Mouse (Mus musculus) gastrocnemius, adult 2 months (tissue): Measurements from ENCODE around the gene Uvrag. TPM values are rescaled to one million over a fixed set of nuclear protein-coding genes. Genes with fewer than 3 reads are reported as not detected.

Experiments
- DNase-seq: peaks from one replicate; pipeline ENCODE4 v3.0.0; 2022
- H3K27ac ChIP-seq: fragments of 200-600 bp; 2 replicates; pipeline ENCODE4 v1.8.1; 2022; ENCODE audit warnings: mild to moderate bottlenecking
- H3K4me3 ChIP-seq: fragments of 200-600 bp; 2 replicates; pipeline ENCODE4 v1.8.1; 2022; ENCODE audit warnings: mild to moderate bottlenecking, moderate library complexity
- CTCF ChIP-seq: fragments of 200-600 bp; IDR thresholded peaks from 2 replicates; pipeline ENCODE4 v1.8.1; 2022; ENCODE audit warnings: antibody characterized with exemption, mild to moderate bottlenecking, moderate library complexity
- intact Hi-C: fragments of 180-260 bp; cut with DNase I; formaldehyde crosslinking; loops from one replicate; pipeline ENCODE4 v1.15.1; 2025
- long read RNA-seq, 2 experiments: library from polyadenylated mRNA; stranded (forward); transcript quantifications; one replicate each; pipeline ENCODE4 v2.0.0; 2021
- total RNA-seq, 2 experiments: library from RNA; stranded (reverse); gene quantifications; 2 replicates each; pipeline ENCODE4 v1.2.3; 2021

The Uvrag gene
- 1 to 10 TPM; 8.6 to 9.2 TPM for total RNA-seq
- long read RNA-seq, experiment 1, full-length matches to known transcripts, result 20 of 25 reads
- long read RNA-seq, experiment 1, partial matches to known transcripts, result 2 of 25 reads
- long read RNA-seq, experiment 1, other reads (novel, unspliced or antisense), result 3 of 25 reads
- long read RNA-seq, experiment 2, full-length matches to known transcripts, result 7 of 13 reads
- long read RNA-seq, experiment 2, partial matches to known transcripts, result 1 of 13 reads
- long read RNA-seq, experiment 2, other reads (novel, unspliced or antisense), result 5 of 13 reads

DNA sequence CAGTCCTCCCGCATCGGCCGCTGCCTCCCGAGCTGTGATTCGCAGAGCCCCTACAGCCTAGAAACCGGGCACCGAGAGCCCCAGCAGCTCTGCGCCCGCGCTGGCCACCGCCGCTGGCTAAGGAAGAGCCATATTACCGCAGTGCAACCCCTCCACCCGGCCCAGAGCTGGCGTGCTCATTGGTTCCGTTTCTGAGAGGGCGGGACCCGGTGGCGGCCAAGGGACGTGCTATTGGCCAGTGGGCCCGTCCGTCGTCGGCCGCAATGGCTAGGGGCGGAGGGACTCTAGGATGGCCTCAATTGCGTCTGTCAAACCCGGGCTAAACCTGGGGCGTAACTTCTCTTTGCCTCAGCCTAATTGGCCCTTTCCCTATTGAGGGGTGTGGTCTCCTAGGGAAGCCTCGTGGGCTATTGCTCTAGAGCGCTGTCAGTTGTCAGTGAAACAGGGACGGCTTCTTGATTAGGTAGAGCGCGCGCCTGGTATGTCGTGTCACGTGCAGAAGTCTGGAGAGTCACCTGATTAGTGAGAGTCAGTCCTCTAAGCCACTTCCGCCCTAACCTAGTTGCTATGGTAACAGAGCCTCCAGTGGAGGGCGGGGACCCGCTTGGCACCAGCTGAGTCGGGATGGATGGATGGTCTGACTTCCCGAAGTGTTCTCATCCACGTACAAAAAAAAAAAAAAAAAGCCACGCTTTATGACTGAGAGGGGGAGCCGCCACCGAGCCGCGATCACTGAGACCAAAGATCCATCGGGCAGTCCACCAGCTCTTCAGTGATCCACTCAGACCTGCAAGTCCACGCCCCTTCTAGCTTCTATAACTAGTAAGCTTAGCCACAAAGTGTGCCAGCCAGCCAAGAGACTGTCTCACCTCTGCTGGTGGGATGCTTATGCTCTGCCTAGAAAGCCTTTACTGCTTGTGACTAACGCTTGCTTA is at the start of gene Uvrag:
Gene Uvrag, minus strand, starts transcription at position 158 of the 935 bp plus-strand sequence.
- peak within 1 kb of the TSS; percentile 98 for H3K27ac ChIP-seq
- DNase-seq, result peak; percentile 99
- intact Hi-C loops, result loop anchor here (10.0 kb wide), 1 partner anchor 396 kb away; no protein-coding TSS in a partner anchor
- no peak for TF ChIP-seq CTCF
- peak within 1 kb of the TSS; percentile 96 for H3K4me3 ChIP-seq

DNA sequence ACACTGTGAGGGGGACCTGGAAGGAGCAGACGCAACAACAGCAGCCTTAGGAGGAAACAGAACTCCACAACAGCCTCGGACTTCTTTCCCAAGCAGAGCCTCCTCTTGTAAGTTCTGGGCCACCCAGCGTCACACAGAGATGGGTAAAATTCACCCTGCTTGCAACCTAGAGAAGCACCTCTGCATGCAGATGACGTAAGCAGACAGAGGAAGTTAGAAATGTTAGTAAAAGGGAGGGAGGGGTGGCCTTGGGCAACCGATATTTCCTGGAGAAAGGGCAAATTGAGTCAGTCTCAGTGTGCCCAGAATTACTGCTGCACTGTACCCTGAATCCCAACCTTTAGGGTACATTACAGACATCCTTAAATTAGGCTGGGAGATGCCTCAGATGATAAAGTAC is 48.9 kb upstream of the Uvrag start:
- TF ChIP-seq CTCF, result no peak
- Histone ChIP-seq H3K27ac (no peak overlapping the region), H3K4me3 (no peak overlapping the region)
- intact Hi-C loops, result no loop called here
- DNase-seq, result no peak

DNA sequence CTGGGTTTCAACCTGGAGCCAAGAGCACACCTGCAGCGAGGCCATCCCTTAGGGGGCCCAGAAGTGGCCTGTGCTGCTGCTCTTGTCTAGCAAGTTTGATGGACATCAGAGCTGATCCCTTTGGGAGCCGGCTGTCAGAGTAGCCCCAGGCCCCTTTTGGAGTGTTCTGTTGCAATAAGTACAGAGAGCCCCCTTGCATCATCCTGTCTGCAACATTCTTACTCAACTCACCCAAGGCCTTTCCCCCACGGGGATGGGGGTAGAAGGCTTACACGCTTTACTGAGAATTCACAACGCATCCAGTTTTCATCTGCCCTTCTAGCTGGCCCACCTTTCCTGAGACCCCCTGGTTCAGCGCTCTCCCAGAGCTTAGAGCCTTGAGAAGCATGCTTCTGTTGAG is 47.7 kb upstream of the Uvrag start:
- Histone ChIP-seq H3K4me3 (no peak overlapping the region), H3K27ac (no peak overlapping the region)
- DNase-seq, result no peak
- no peak for TF ChIP-seq CTCF
- intact Hi-C loops, result no loop called here

DNA sequence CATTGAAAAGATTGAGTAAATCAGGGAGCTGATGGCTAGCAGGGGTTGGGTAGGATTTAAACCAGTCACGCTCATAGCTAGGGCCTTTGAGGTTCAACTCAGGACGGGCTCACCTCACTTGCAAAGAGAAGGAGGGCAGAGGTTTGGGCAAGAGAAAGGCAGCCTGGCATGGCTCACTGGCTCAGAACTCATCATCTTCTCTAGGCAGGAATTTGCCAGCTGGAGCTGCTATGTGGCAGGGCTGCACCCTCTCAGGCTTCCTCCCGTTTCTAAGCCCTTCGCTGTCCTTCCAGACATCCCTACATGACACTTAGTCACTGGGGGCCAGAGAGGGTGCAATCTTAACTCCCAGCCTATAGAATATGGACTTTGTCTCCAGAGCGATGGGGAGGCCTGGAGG is 46.5 kb upstream of the Uvrag start:
- peak; percentile 53 for DNase-seq
- TF ChIP-seq CTCF, result no peak
- Histone ChIP-seq H3K27ac (no peak overlapping the region), H3K4me3 (no peak overlapping the region)
- intact Hi-C loops, result no loop called here

DNA sequence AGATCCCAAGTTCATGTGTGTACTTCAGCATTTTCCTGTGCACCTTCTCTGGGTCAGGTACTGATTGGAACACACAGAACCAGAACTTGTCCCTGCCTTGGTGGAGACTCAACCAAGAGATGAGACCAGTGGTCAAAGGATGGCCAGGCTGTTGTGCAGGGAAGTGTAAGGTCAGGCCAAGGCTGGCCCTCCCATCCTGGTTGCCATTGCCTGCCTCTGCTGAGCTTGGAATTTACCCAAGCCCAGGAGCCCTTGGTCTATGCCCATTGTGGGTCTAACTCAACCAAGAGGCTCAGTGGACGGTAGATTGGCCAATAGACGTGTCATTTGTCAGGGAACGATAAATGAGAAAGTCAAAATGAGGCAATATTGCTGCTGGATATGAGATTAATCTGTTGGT is 44.5 kb upstream of the Uvrag start:
- DNase-seq, result no peak
- no peak overlapping the region for H3K27ac ChIP-seq
- intact Hi-C loops, result no loop called here
- H3K4me3 ChIP-seq, result no peak overlapping the region
- no peak for TF ChIP-seq CTCF

DNA sequence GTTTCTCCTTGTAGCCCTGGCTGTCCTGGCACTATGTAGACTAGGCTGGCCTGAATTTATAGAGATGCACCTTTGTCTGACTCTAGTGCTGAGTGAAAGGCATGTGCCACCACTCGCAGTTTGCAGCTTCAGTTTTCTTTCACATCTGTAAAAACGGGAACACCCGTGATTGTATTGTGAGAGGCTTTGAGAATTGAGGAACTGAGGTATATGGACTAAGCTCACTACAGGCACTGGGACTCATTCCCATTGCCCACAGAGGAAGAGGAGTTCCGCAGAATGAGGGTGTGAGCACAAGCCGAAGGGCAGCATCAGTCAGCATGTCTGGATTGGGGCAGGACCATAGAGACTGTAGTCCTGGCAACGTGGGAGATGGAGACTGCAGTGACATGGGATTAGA is 42.8 kb upstream of the Uvrag start:
- intact Hi-C loops, result no loop called here
- no peak overlapping the region for H3K27ac ChIP-seq
- no peak for TF ChIP-seq CTCF

DNA sequence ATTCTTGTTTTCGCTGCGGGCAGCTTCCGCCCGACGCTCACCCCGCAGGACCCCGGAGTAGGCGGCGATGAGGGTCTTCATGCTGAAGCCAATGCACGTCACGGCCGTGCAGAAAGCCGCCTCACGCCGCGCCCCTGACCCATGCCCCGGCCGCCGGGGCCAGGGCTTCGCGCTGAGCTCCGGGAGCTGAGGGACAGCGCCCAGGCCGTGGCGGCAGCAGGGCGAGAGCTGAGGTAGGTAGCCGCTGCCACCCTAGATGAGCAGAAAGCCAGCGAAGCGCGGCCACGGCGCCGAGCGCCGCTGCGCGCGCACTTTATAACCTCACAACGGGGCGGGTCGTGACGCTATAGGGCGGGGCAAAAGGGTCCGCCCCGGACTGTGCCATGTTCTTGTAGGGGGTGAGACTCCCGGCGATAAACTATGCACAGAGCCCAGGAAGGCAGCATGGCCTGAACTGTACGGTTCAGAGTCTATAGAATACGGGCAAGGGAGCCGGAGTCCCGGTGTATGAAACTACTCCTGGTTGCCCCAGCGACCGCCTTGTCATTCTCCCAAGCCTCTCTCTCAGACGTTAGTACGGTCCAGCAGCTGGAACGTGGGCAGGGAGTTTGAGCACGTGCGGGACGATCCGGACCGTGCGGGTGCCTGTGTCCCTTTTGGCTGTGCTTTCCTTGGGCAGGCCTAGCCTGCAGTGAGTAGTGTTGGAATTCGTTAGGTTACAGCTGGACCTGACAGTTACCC is 41.7 kb upstream of the Uvrag start, which contains the start of gene Dgat2:
Gene Dgat2, minus strand, starts transcription at position 288 of the 741 bp plus-strand sequence.
- H3K27ac ChIP-seq, result peak within 1 kb of the TSS; percentile 94
- no peak for TF ChIP-seq CTCF
- intact Hi-C loops, result no loop called here

More for the DNA sequence above, 42.8 kb upstream of the Uvrag start:
- no peak for DNase-seq
- H3K4me3 ChIP-seq, result no peak overlapping the region

DNA sequence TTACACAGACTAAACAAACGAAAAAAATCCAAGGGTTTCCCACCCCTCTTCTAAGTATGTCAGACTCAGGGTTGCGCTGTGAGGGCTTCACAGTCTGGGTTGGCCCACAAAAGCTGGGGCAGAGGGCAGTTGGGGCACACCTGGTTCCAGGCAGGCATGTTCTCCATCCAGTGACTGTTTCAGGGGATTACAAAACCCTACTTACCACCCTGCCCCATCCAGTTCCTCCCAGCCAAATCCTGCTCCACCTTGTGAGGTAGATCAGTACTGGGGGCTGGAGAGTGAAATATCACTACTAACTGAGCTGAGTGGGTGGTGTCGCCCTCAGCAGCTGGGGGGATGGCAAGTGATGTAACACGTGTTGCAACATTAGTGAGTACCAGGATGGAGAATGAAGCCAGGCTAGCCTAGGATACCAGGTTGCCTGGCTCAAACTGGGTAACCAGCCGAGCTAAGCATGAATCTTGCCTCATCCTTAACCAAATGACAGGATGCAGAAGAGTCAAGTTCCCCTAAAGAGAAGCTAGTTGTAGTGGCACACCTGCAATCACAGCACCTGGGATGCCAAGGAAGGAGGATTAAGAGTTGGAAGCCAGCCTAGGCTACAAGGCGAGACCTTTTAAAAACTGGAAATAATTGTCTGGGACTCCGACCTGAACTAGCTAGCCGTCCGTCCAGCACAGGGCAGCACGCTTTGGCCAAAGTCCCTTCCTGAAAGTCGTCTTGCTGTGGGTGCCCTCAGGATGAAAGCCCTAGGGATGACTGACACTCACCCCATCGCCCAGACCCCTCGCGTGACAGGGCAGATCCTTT is 40.9 kb upstream of the Uvrag start:
- DNase-seq, result peak; percentile 42
- intact Hi-C loops, result no loop called here
- no peak for TF ChIP-seq CTCF

More for the DNA sequence above, 41.7 kb upstream of the Uvrag start, which contains the start of gene Dgat2:
- DNase-seq, result peak; percentile 94
- H3K4me3 ChIP-seq, result peak within 1 kb of the TSS; percentile 96

DNA sequence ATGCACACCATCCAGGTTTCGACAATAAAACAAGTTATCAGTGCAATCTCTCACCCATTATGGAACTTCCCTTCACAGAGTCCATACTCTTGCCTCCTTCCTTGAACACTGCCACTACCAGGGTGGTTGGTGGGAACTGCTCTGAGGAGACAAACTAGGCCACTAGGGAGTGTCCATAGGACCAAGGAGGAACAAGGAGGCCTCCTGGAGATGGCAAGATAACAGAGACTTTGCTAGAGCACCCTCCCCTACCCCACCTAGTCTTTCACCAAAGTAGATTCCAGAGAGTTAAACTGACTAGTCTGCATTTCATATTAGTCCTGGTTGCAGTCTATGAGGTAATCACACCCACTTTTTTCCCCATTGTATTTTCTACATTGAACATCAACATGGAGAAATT is 39.2 kb upstream of the Uvrag start:
- intact Hi-C loops, result no loop called here
- TF ChIP-seq CTCF, result no peak
- H3K27ac ChIP-seq, result no peak overlapping the region
- peak overlapping the region; percentile 96 for H3K4me3 ChIP-seq
- DNase-seq, result no peak

More for the DNA sequence above, 40.9 kb upstream of the Uvrag start:
- H3K4me3 ChIP-seq, result peak overlapping the region; percentile 96
- H3K27ac ChIP-seq, result peak overlapping the region; percentile 94

DNA sequence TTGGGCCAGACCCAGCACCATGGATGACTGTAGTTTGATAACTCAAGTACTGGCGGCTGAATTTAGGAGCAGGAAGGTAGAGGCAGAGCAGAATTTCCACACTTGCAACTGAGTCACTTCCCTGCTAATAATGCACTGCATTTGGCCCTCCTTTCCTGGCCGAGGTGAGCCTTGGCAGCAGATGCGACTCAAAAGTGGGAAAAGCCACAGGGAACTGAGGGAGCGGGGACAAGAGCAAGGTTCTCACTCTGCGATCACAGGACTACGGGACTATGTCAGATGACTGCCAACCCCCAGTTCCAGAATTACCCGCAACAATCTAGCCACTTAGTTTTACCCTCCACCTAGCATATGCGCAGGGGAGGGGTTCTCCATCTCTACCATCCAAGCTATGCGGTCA is 38.3 kb upstream of the Uvrag start:
- Histone ChIP-seq H3K27ac (no peak overlapping the region), H3K4me3 (no peak overlapping the region; the same call in 1 of the 2 replicates)
- no peak for DNase-seq
- TF ChIP-seq CTCF, result no peak
- intact Hi-C loops, result no loop called here

DNA sequence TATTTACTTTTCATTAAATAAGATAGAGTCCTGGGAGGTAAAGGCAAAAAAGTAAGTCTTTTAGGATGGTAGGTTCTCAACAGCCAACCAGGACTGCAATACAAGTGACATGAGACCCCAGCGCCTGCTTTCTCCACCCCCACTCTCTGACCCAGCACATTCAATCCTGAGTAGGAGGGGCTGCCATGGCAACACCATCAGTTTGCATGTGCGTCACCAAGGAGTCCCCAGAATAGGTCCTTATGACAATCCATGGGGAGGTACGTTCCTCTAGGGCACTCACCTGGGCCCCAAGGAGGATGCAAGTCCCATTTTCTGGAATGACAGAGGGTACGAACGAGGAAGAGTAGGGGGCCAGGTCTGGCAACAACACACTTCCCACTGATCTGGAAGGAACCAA is 36.4 kb upstream of the Uvrag start:
- DNase-seq, result no peak
- Histone ChIP-seq H3K4me3 (no peak overlapping the region), H3K27ac (no peak overlapping the region)
- intact Hi-C loops, result no loop called here
- no peak for TF ChIP-seq CTCF

DNA sequence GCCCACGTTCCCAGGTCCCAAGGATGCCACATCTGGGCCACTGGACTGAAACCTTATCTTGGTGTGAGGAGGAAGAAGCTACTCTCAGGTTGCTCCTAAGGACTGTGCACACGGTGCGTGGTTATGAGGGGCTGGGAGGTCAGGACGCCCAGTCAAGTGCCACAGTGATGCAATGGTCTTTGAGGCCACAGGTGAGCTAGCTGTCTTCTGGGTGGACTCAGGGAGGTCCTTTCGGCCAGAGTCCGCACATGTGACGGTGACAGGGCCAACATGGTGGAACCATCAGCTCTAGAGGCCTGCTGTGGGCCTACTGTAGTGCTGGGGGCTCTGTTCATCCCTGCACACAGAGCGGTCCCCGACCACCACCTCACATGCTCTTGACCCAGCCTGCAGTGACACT is 34.7 kb upstream of the Uvrag start:
- no peak overlapping the region for H3K27ac ChIP-seq
- no peak overlapping the region for H3K4me3 ChIP-seq
- DNase-seq, result no peak
- no peak for TF ChIP-seq CTCF
- intact Hi-C loops, result no loop called here
